Mouse (Mus musculus): ENCODE measurements at regions not wholly inside any gene's neighbourhood (a gene's known extent, or its start where the extent isn't known, plus 50 kb on each side); places are given as distances from the start of the nearest gene placed in this dataset.

GRCm38 (mm10) chr10:37447333-37448204, 308.8 kb upstream of the Marcks start:
- no peaks in the 10 kb centered on the region for H3K4me1 ChIP-seq (ENCODE audit: control insufficient read depth in 1 of 2, insufficient read depth in 2 of 2, low read length in 2 of 2)
- no peaks in the 10 kb centered on the region for H3K9me3 ChIP-seq (replicated peaks; ENCODE audit: insufficient read depth, low read length)
- no peak overlapping the region for H3K27ac ChIP-seq (ENCODE audit: control insufficient read depth, low read depth, low read length)
- H3K36me3 ChIP-seq (ENCODE audit: control insufficient read depth in 1 of 2, insufficient read depth in 2 of 2, low read length in 2 of 2): no peaks in the 10 kb centered on the region
- no peak for DNase-seq (ENCODE audit: low read depth, low spot score)
- no peaks in the 10 kb centered on the region for H3K79me2 ChIP-seq (ENCODE audit: control insufficient read depth, insufficient read depth, low read length, poor library complexity)
- H3K27me3 ChIP-seq (ENCODE audit: control insufficient read depth in 1 of 2, insufficient read depth in 2 of 2, low read length in 2 of 2): no peaks in the 10 kb centered on the region
- TF ChIP-seq MXI1 (IDR thresholded peaks at IDR 0.05; ENCODE audit: low read depth, low read length) (no peak), MAFK (IDR thresholded peaks at IDR 0.05; ENCODE audit: borderline replicate concordance, low read depth, low read length) (no peak), ZNF384 (IDR thresholded peaks at IDR 0.05; ENCODE audit: low read depth, low read length) (no peak), RCOR1 (IDR thresholded peaks at IDR 0.05; ENCODE audit: low read depth, low read length) (no peak), SMC3 (IDR thresholded peaks at IDR 0.05; ENCODE audit: low read depth, low read length) (no peak), MAZ (IDR thresholded peaks at IDR 0.05; ENCODE audit: low read depth, low read length) (no peak), NRF1 (IDR thresholded peaks at IDR 0.05; ENCODE audit: insufficient read depth, low read depth, low read length, poor library complexity, severe bottlenecking) (no peak), ZC3H11A (IDR thresholded peaks at IDR 0.05; ENCODE audit: low read depth, low read length) (no peak), ELF1 (IDR thresholded peaks at IDR 0.05; ENCODE audit: low read depth, low read length) (no peak)
- no peak overlapping the region for H3K4me3 ChIP-seq (ENCODE audit: control insufficient read depth in 1 of 2, insufficient read depth in 1 of 2, low read depth in 2 of 2, low read length in 2 of 2)
- no peak overlapping the region for H3K9ac ChIP-seq (ENCODE audit: control insufficient read depth, low read depth, low read length, poor library complexity, severe bottlenecking)

- Histone ChIP-seq H3K4me1 (ENCODE audit: control insufficient read depth in 1 of 2, insufficient read depth in 2 of 2, low read length in 2 of 2) (no peaks in the 10 kb centered on the region), H3K9me3 (replicated peaks; ENCODE audit: insufficient read depth, low read length) (no peaks in the 10 kb centered on the region), H3K4me3 (ENCODE audit: control insufficient read depth in 1 of 2, insufficient read depth in 1 of 2, low read depth in 2 of 2, low read length in 2 of 2) (no peak overlapping the region), H3K27me3 (ENCODE audit: control insufficient read depth in 1 of 2, insufficient read depth in 2 of 2, low read length in 2 of 2) (no peaks in the 10 kb centered on the region), H3K79me2 (ENCODE audit: control insufficient read depth, insufficient read depth, low read length, poor library complexity) (no peaks in the 10 kb centered on the region), H3K27ac (ENCODE audit: control insufficient read depth, low read depth, low read length) (no peak overlapping the region), H3K36me3 (ENCODE audit: control insufficient read depth in 1 of 2, insufficient read depth in 2 of 2, low read length in 2 of 2) (no peaks in the 10 kb centered on the region), H3K9ac (ENCODE audit: control insufficient read depth, low read depth, low read length, poor library complexity, severe bottlenecking) (no peak overlapping the region)
- no peak for DNase-seq (ENCODE audit: low read depth, low spot score)
- no peak for TF ChIP-seq USF2 (IDR thresholded peaks at IDR 0.05; ENCODE audit: borderline replicate concordance in 1 of 2, insufficient read depth in 1 of 2, low read depth in 1 of 2, low read length in 2 of 2)
- TF ChIP-seq ELF1 (IDR thresholded peaks at IDR 0.05; ENCODE audit: low read depth, low read length): no peak
- TF ChIP-seq ETS1 (IDR thresholded peaks at IDR 0.05; ENCODE audit: low read depth, low read length): no peak
- no peak for TF ChIP-seq UBTF (IDR thresholded peaks at IDR 0.05; ENCODE audit: borderline replicate concordance, insufficient read depth, low read depth, low read length)
- TF ChIP-seq MXI1 (IDR thresholded peaks at IDR 0.05; ENCODE audit: low read depth, low read length): no peak
- TF ChIP-seq JUND (IDR thresholded peaks at IDR 0.05; ENCODE audit: low read depth, low read length): no peak
- TF ChIP-seq ZNF384 (IDR thresholded peaks at IDR 0.05; ENCODE audit: low read depth, low read length): no peak
- no peak for TF ChIP-seq TAL1 (IDR thresholded peaks at IDR 0.05; ENCODE audit: low read length)
- TF ChIP-seq MYB (IDR thresholded peaks at IDR 0.05; ENCODE audit: low read depth, low read length): no peak
- TF ChIP-seq GATA1 (IDR thresholded peaks at IDR 0.05; ENCODE audit: low read depth, low read length): no peak
- TF ChIP-seq CTCF (IDR thresholded peaks at IDR 0.05 in 2 of 3, conservative IDR thresholded peaks at IDR 0.05 in 1 of 3; ENCODE audit: control insufficient read depth in 1 of 3, insufficient read depth in 1 of 3, low read depth in 2 of 3, low read length in 3 of 3, poor library complexity in 1 of 3, severe bottlenecking in 1 of 3): no peak
- no peak for TF ChIP-seq E2F4 (IDR thresholded peaks at IDR 0.05; ENCODE audit: borderline replicate concordance, low read depth, low read length)
- TF ChIP-seq POLR2AphosphoS2 (IDR thresholded peaks at IDR 0.05; ENCODE audit: low read length): no peak
- TF ChIP-seq MYC (IDR thresholded peaks at IDR 0.05; ENCODE audit: low read depth, low read length): no peak
- TF ChIP-seq RCOR1 (IDR thresholded peaks at IDR 0.05; ENCODE audit: low read depth, low read length): no peak
- no peak for TF ChIP-seq USF1 (IDR thresholded peaks at IDR 0.05; ENCODE audit: low read depth, low read length)
- no peak for TF ChIP-seq EP300 (IDR thresholded peaks at IDR 0.05; ENCODE audit: low read depth in 1 of 2, low read length in 2 of 2)
- TF ChIP-seq POLR2A (IDR thresholded peaks at IDR 0.05; ENCODE audit: control insufficient read depth in 1 of 2, insufficient read depth in 1 of 2, low read depth in 1 of 2, low read length in 2 of 2, poor library complexity in 1 of 2): no peak
- TF ChIP-seq ZKSCAN1 (IDR thresholded peaks at IDR 0.05; ENCODE audit: low read depth, low read length): no peak
- no peak for TF ChIP-seq BHLHE40 (IDR thresholded peaks at IDR 0.05; ENCODE audit: borderline replicate concordance, low read depth, low read length)
These were observed 301.3 kb upstream of the Marcks start for GRCm38 (mm10) chr10:37439863-37440613.
